Mouse (Mus musculus) limb, embryonic 13.5 days (tissue): Measurements from ENCODE around the gene Pex10. TPM values are rescaled to one million over a fixed set of nuclear protein-coding genes. Genes with fewer than 3 reads are reported as not detected.
A peak's percentile ranks its signal among the peaks of the same experiment; 100 is the strongest.

Experiments used
- ATAC-seq: fragments of 200-750 bp; cut with Nextera tagmentation; 2 replicates; pipeline ENCODE4 v1.8.0; 2017; ENCODE audit warnings: low read depth, moderate number of reproducible peaks, moderate TSS enrichment; ENCODE audit not compliant: low FRiP score
- H3K27ac ChIP-seq: fragments of 300-500 bp; sonication (generic); 2 replicates; pipeline ENCODE4 v1.5.1; 2015; ENCODE audit warnings: inconsistent platforms, mild to moderate bottlenecking, moderate library complexity
- H3K27me3 ChIP-seq: fragments of 300-500 bp; sonication (generic); 2 replicates; pipeline ENCODE4 v1.6.1; 2015; ENCODE audit warnings: mild to moderate bottlenecking, inconsistent platforms
- H3K36me3 ChIP-seq: fragments of 300-500 bp; sonication (generic); 2 replicates; pipeline ENCODE4 v1.6.1; 2015; ENCODE audit warnings: inconsistent platforms, mild to moderate bottlenecking, moderate library complexity
- H3K4me1 ChIP-seq: fragments of 300-500 bp; sonication (generic); 2 replicates; pipeline ENCODE4 v1.6.1; 2015; ENCODE audit warnings: inconsistent platforms
- H3K4me2 ChIP-seq: fragments of 300-500 bp; sonication (generic); replicated peaks from 2 replicates; pipeline ENCODE4 v1.6.1; 2015; ENCODE audit warnings: inconsistent platforms, mild to moderate bottlenecking, moderate library complexity
- H3K4me3 ChIP-seq: fragments of 300-500 bp; sonication (generic); 2 replicates; pipeline ENCODE4 v1.5.1; 2015; ENCODE audit warnings: moderate library complexity, mild to moderate bottlenecking, inconsistent platforms
- H3K9ac ChIP-seq: fragments of 300-500 bp; sonication (generic); 2 replicates; pipeline ENCODE4 v1.6.1; 2015; ENCODE audit warnings: mild to moderate bottlenecking, inconsistent platforms
- H3K9me3 ChIP-seq: fragments of 300-500 bp; sonication (generic); 2 replicates; pipeline ENCODE4 v1.6.1; 2016; ENCODE audit warnings: inconsistent platforms
- WGBS: fragments of 180-500 bp; shearing (Covaris S2); methylation state at CpG from one replicate; pipeline ENCODE4 v1.1.7; 2015; 5-methylcytosine and 5-hydroxymethylcytosine counted together
- polyA plus RNA-seq: library from polyadenylated mRNA; unstranded; fragments of >200 nt; fragmentation: Nextera tagmentation; extraction: Ambion mirVana; gene quantifications from 2 replicates; pipeline ENCODE4 v1.2.1, GENCODE M21; 2015

Gene Pex10
- polyA plus RNA-seq, 1 experiment from 2014 or later, result 22.3 TPM

DNA sequence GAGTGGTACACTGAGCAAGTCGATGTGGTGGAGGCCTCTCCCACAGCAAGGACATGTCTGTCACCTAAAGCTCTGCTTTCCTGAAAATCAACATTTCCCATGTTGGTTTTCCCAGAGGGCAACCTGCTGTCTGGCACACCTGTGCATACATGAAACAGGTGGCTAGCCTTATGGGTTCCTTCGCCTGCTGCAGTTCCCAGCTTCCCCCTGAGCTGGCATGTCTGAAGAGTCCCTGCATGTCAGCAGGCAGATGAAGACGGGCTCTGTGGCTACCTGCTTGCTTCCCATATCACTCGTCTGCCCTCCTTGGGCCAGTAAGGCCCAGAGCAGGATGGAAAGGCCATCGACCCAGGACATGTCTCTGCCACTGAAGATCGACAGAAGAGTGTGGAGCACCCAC lies 30.6 kb downstream of the Pex10 start:
- Histone ChIP-seq H3K27me3 (no peaks in the 10 kb centered on the region), H3K27ac (no peak overlapping the region), H3K4me3 (no peak overlapping the region), H3K4me1 (peaks cover 33% of the 10 kb centered on the region), H3K9ac (no peak overlapping the region), H3K4me2 (no peak overlapping the region), H3K9me3 (no peaks in the 10 kb centered on the region), H3K36me3 (0 out of 2 replicates have a peak, but pooled peaks cover 5% of the 10 kb centered on the region)
- ATAC-seq, result no peak
- 77% methylated on average over 6 of the region's 6 CpGs for WGBS

DNA sequence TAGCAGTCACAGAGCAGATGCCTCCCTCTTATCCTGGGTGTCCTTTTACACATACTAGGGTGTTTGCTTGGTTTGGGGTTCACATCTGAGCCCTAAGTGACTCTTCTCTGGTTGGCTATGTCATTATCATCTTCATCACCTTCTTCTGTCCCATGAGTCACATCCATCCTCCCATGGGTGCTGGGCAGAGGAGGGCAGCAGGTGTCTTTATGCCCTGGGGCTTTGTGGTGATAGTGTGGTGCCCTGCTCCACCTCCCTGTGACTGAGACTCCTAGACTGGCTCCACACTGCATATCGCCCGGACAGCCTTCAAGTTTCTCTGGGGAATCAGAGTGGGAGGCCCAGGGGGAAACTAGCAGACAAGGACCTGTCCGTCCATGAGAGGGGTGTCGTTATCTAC lies 31.8 kb downstream of the Pex10 start:
- 81% methylated on average over 4 of the region's 4 CpGs for WGBS
- H3K36me3 ChIP-seq, result 0 out of 2 replicates have a peak, but pooled peaks cover 3% of the 10 kb centered on the region
- H3K9me3 ChIP-seq, result no peaks in the 10 kb centered on the region
- H3K4me3 ChIP-seq, result no peak overlapping the region
- no peak overlapping the region for H3K9ac ChIP-seq
- H3K4me2 ChIP-seq, result no peak overlapping the region
- no peak overlapping the region for H3K27ac ChIP-seq
- ATAC-seq, result no peak
- H3K4me1 ChIP-seq, result peaks cover 33% of the 10 kb centered on the region
- H3K27me3 ChIP-seq, result no peaks in the 10 kb centered on the region

DNA sequence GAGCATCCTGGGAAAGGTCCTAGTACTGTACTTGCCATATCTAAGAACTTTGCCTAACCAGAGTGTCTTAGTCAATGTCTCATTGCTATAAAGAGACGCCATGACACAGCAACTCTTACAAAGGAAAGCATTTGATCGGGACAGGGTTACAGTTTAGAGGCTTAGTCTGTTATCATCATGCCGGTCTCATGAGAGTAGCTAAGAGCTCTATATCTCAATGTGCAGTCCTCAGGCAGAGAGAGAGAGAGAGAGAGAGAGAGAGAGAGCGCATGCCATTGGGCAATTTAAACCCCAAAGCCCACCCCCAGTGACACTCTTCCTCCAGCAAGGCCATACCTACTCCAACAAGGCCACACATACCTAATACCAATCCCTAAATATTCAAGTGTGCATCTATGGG lies 41.1 kb downstream of the Pex10 start:
- Histone ChIP-seq H3K9me3 (no peaks in the 10 kb centered on the region), H3K27me3 (no peaks in the 10 kb centered on the region), H3K27ac (no peak overlapping the region), H3K4me3 (no peak overlapping the region), H3K4me1 (peaks cover 29% of the 10 kb centered on the region), H3K36me3 (no peaks in the 10 kb centered on the region), H3K9ac (no peak overlapping the region), H3K4me2 (no peak overlapping the region)
- WGBS, result 95% methylated on average over 4 of the region's 4 CpGs
- ATAC-seq, result no peak

DNA sequence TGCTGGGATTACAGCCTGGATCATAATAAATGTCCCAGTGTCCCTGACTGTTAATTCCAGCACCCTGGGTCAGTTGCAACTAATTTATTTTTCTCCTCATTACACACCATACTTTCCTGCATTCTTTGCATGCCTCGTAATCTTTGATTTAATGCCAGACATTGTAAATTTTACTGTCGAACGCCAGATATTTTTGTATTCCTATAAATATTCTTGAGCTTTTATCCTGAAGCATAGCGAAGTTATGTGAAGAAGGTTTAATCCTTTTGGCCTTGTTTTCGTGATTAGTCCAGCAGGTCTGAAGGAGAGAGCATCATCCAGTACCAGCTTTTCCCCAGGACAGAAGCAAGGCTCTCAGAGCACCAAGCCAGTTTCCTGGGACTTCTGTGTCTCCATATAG lies 42.7 kb downstream of the Pex10 start:
- Histone ChIP-seq H3K9ac (peak overlapping the region; percentile 51), H3K27ac (peak overlapping the region; percentile 74)
- 28% methylated on average over 5 of the region's 5 CpGs for WGBS

DNA sequence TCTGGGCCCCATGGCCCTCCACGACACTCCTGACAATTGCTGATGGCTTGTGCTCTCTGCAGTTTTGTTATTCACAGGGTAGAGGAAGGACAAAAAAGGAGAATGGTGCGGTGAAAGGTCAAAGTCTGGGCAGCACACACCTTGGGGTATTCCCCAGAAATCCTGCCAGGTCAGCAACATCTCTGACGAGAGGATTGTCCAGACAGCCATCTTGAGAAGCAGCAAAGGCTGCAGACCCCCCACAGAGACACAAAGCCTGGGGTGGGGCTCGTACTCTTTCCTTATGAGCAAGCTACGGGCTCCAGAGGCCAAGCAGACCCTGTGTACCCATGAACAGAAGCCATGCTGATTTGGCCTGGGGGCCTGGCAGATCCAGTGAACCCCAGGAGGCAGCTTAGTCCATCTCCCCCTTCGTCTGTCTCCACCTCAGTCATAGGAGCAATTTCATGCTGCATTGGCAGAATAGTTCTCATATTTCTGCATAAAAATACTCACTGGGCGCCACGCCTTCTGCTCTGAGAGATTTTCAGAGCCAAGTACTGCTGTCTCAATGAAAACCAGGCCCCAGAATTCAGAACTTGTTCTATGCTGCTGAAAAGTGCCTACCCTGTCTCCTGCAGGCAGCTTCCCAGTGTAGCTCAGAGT lies 47.1 kb downstream of the Pex10 start:
- 44% methylated on average over 8 of the region's 8 CpGs for WGBS
- Histone ChIP-seq H3K27ac (peak overlapping the region; percentile 82), H3K9me3 (peaks cover 20% of the 10 kb centered on the region), H3K9ac (peak overlapping the region; percentile 39; the same call in 1 of the 2 replicates), H3K4me3 (no peak overlapping the region), H3K27me3 (no peaks in the 10 kb centered on the region), H3K4me2 (peak overlapping the region; percentile 31), H3K36me3 (peaks cover 11% of the 10 kb centered on the region; the same call in 1 of the 2 replicates), H3K4me1 (peaks cover 55% of the 10 kb centered on the region)
- ATAC-seq, result peak; percentile 48

More for the DNA sequence above, 42.7 kb downstream of the Pex10 start:
- Histone ChIP-seq H3K4me2 (peak overlapping the region; percentile 32), H3K4me3 (no peak overlapping the region), H3K4me1 (peaks cover 40% of the 10 kb centered on the region), H3K36me3 (no peaks in the 10 kb centered on the region), H3K27me3 (no peaks in the 10 kb centered on the region), H3K9me3 (no peaks in the 10 kb centered on the region)
- no peak; the same call in 1 of the 2 replicates for ATAC-seq

DNA sequence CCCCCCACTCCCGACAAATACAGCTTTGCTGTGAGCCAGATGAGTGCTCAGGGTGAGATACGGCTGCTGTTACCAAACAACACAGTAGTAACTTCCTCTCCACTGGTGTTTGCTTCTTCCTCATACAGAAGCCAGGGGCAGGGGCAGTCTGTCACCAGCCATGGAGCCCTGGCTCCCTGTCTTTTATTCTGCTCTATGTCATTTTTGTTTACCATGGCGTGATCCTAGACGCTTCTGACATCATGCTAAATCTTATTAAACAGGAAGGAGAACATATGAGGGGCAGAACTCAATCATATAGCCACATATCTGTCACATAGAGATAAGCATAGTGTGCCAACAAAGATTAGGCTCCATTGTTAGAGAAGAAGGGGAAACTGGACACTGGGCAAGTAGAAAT lies 49.8 kb downstream of the Pex10 start:
- peaks cover 11% of the 10 kb centered on the region; the same call in 1 of the 2 replicates for H3K36me3 ChIP-seq
- H3K27ac ChIP-seq, result no peak overlapping the region
- ATAC-seq, result no peak
- WGBS, result 88% methylated on average over 4 of the region's 4 CpGs
- H3K4me3 ChIP-seq, result no peak overlapping the region
- peaks cover 50% of the 10 kb centered on the region for H3K4me1 ChIP-seq
- no peak overlapping the region for H3K9ac ChIP-seq
- H3K9me3 ChIP-seq, result peaks cover 20% of the 10 kb centered on the region
- no peak overlapping the region for H3K4me2 ChIP-seq
- no peaks in the 10 kb centered on the region for H3K27me3 ChIP-seq

DNA sequence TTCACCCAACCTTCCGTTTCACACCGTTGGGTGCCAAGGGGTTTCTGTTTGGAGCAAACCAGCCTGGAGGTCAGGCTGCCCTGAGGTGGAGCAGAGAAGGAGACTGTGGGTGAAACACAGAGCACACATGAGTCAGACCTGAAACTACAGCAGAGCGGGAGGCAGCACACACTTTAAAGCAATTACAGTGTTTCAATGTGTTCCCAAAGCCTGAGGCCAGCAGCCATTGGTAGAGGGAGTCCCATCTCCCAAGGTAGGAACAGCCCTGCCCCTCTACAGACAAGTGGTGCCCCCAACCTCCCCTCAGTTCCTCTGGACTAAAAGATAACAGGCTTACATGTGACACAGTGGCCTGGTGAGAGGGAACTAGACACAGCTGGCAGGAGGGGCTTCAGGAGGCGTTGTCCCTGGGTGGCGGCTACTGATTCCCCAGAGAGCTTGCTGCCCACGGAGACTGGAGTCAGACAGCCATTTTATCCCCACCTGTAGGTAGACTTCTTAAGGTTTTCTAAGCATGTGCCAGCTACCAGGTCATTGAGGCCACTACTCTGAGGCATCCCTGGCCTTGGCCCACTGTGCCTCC lies 50.7 kb downstream of the Pex10 start:
- Histone ChIP-seq H3K27me3 (no peaks in the 10 kb centered on the region), H3K27ac (no peak overlapping the region), H3K4me1 (peaks cover 59% of the 10 kb centered on the region), H3K36me3 (peaks cover 11% of the 10 kb centered on the region; the same call in 1 of the 2 replicates), H3K4me3 (no peak overlapping the region), H3K4me2 (no peak overlapping the region), H3K9ac (no peak overlapping the region), H3K9me3 (peaks cover 20% of the 10 kb centered on the region)
- 79% methylated on average over 6 of the region's 6 CpGs for WGBS
- no peak for ATAC-seq

DNA sequence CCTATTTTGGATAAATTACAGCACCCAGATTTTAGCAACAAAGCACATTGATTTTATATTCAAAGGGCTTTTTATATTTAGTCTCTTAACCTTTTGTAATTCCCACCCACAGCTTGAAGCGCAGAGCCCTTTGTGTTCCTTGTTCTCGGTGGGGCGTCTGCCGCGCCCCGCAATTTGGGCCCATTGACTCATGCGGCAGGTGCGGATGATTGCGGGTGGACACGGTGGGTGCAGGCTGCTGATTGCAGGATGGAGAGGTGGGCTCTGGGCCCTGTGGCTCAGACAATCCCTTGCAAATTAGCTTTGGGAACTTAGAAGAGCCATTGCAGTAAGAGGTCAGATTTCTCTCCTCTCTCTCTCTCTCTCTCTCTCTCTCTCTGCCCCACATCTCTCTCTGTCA lies 51.5 kb downstream of the Pex10 start:
- ATAC-seq, result no peak
- peaks cover 20% of the 10 kb centered on the region for H3K9me3 ChIP-seq
- H3K27ac ChIP-seq, result no peak overlapping the region
- no peak overlapping the region for H3K9ac ChIP-seq
- WGBS, result 96% methylated on average over 10 of the region's 10 CpGs
- no peaks in the 10 kb centered on the region for H3K27me3 ChIP-seq
- no peak overlapping the region for H3K4me2 ChIP-seq
- H3K4me3 ChIP-seq, result no peak overlapping the region
- H3K4me1 ChIP-seq, result peaks cover 66% of the 10 kb centered on the region
- H3K36me3 ChIP-seq, result peaks cover 11% of the 10 kb centered on the region; the same call in 1 of the 2 replicates

DNA sequence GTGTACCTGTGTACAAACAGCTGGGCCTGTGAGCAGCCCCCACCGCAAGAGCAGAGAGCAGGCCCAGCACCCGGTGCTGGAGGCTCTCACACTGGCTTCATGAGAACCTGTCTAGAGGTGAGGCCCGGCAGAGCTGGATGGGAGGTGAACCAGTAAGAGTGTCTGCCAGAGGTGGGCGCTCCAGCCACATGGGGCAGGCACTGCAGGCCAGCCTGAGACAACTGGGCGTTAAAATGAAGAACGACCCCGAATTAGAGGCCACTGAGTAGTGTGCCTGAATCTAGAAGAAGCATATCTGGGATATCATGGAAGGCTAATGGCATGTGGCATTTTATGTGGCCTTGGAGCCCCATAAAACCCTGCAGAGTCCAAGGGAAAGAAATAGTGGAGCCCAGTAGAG lies 53.2 kb downstream of the Pex10 start:
- no peak for ATAC-seq
- Histone ChIP-seq H3K36me3 (peaks cover 11% of the 10 kb centered on the region; the same call in 1 of the 2 replicates), H3K9me3 (peaks cover 20% of the 10 kb centered on the region), H3K27ac (peak overlapping the region; percentile 96; the same call in 1 of the 2 replicates), H3K27me3 (no peaks in the 10 kb centered on the region), H3K4me1 (peaks cover 67% of the 10 kb centered on the region), H3K9ac (no peak overlapping the region), H3K4me2 (no peak overlapping the region), H3K4me3 (no peak overlapping the region)
- WGBS, result 68% methylated on average over 7 of the region's 7 CpGs

DNA sequence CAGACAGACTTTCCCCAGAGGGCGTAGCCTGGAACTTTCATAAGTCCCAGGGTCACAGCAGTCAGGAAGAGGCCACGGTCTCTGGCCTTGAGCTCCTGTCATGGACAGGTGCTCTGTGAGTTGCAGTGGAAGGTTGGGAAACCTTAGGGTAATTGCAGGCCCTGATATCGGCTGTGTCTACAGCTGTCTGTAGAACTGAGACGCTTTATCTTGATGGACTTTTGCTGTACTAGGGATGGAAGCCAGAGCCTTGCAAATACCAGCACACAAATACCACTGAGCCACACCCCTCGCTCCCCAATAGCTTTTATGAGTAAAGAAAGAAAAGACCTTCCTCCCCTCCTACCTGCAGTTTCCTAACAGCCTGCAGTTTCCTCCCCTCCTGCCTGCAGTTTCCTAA lies 53.8 kb downstream of the Pex10 start:
- Histone ChIP-seq H3K36me3 (peaks cover 11% of the 10 kb centered on the region; the same call in 1 of the 2 replicates), H3K4me2 (no peak overlapping the region), H3K27ac (peak overlapping the region; percentile 96), H3K4me3 (no peak overlapping the region), H3K9ac (no peak overlapping the region), H3K9me3 (peaks cover 20% of the 10 kb centered on the region), H3K27me3 (no peaks in the 10 kb centered on the region), H3K4me1 (peaks cover 69% of the 10 kb centered on the region)
- ATAC-seq, result no peak
- WGBS, result 52% methylated on average over 5 of the region's 5 CpGs

DNA sequence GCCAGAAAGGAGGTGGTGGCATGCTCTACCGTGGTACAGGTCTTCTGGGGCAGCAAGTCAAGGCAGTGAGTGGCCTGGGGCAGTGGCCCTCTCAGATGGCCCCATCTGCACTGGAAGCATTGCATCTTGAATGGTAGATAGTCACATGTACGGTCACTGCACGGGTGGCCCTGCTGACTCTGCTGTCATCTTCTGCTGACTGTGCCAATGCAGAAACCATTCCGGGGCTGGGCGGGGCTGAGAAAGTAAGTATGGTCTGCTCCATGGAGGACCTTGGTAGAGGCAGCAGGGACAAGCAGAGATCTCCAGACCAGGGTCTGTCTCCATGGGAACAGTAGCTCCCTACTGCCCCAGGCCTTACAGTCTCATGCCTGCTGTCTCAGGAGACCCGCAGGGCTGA lies 54.4 kb downstream of the Pex10 start:
- Histone ChIP-seq H3K4me1 (peaks cover 71% of the 10 kb centered on the region), H3K27me3 (no peaks in the 10 kb centered on the region), H3K9ac (no peak overlapping the region), H3K27ac (peak overlapping the region; percentile 96), H3K36me3 (peaks cover 11% of the 10 kb centered on the region; the same call in 1 of the 2 replicates), H3K9me3 (peaks cover 20% of the 10 kb centered on the region), H3K4me2 (no peak overlapping the region), H3K4me3 (no peak overlapping the region)
- 87% methylated on average over 6 of the region's 6 CpGs for WGBS
- no peak for ATAC-seq
